Mouse (Mus musculus) heart, adult 2 months (tissue): ENCODE measurements around the gene Grxcr1. TPM values are rescaled to one million over a fixed set of nuclear protein-coding genes. Genes with fewer than 3 reads are reported as not detected.

Experiments
- DNase-seq, 2 experiments: peaks; one replicate each; pipeline ENCODE4 v3.0.0; 2021
- H3K27ac ChIP-seq: fragments of 200-600 bp; 2 replicates; pipeline ENCODE4 v1.8.1; 2022
- H3K27me3 ChIP-seq: fragments of 200-500 bp; 2 replicates; pipeline ENCODE4 v1.6.1; 2012; ENCODE audit warnings: mild to moderate bottlenecking, low read length, inconsistent platforms, mixed read lengths; ENCODE audit not compliant: control insufficient read depth, insufficient read depth
- H3K36me3 ChIP-seq: fragments of 200-500 bp; 2 replicates; pipeline ENCODE4 v1.6.1; 2012; ENCODE audit warnings: low read length, inconsistent platforms; ENCODE audit not compliant: control insufficient read depth, insufficient read depth
- H3K4me1 ChIP-seq: fragments of 200-500 bp; 2 replicates; pipeline ENCODE4 v1.6.1; 2011; ENCODE audit warnings: low read length; ENCODE audit not compliant: control insufficient read depth, insufficient read depth
- H3K4me3 ChIP-seq: fragments of 200-600 bp; 2 replicates; pipeline ENCODE4 v1.8.1; 2022
- H3K79me2 ChIP-seq: fragments of 200-500 bp; replicated peaks from 2 replicates; pipeline ENCODE4 v1.6.1; 2012; ENCODE audit warnings: mild to moderate bottlenecking, inconsistent platforms, low read length, moderate library complexity, mixed read lengths; ENCODE audit not compliant: control insufficient read depth, insufficient read depth
- H3K9ac ChIP-seq: fragments of 200-500 bp; 2 replicates; pipeline ENCODE4 v1.6.1; 2012; ENCODE audit warnings: low read depth, mild to moderate bottlenecking, control low read depth, inconsistent platforms, low read length, mixed read lengths
- CTCF ChIP-seq: fragments of 200-600 bp; IDR thresholded peaks from 2 replicates; pipeline ENCODE4 v1.8.1; 2022; ENCODE audit warnings: antibody characterized with exemption, mild to moderate bottlenecking, moderate library complexity
- EP300 ChIP-seq: fragments of 200-500 bp; IDR thresholded peaks from 2 replicates; pipeline ENCODE4 v1.6.1; 2011; ENCODE audit warnings: low read depth, low read length, control low read depth; ENCODE audit not compliant: insufficient read depth
- POLR2A ChIP-seq: fragments of 200-500 bp; IDR thresholded peaks from 2 replicates; pipeline ENCODE4 v1.6.1; 2011; ENCODE audit warnings: mild to moderate bottlenecking, low read depth, low read length, control low read depth; ENCODE audit not compliant: insufficient read depth
- WGBS: fragments of 180-500 bp; shearing (Covaris S2); methylation state at CpG from one replicate; pipeline ENCODE4 v1.1.7; 2018; 5-methylcytosine and 5-hydroxymethylcytosine counted together
- intact Hi-C: fragments of 180-260 bp; cut with DNase I; formaldehyde crosslinking; loops from one replicate; pipeline ENCODE4 v1.15.1; 2025
- polyA plus RNA-seq: library from polyadenylated mRNA; depleted of rRNA; stranded (reverse); fragments of >200 nt; gene quantifications from 2 replicates; pipeline ENCODE4 v1.2.3, GENCODE M21; 2012
- total RNA-seq, 2 experiments: library from RNA; stranded (reverse); gene quantifications; 2 replicates each; pipeline ENCODE4 v1.2.3; 2021

Gene Grxcr1
- total and polyA plus RNA-seq, 3 experiments: not detected

DNA sequence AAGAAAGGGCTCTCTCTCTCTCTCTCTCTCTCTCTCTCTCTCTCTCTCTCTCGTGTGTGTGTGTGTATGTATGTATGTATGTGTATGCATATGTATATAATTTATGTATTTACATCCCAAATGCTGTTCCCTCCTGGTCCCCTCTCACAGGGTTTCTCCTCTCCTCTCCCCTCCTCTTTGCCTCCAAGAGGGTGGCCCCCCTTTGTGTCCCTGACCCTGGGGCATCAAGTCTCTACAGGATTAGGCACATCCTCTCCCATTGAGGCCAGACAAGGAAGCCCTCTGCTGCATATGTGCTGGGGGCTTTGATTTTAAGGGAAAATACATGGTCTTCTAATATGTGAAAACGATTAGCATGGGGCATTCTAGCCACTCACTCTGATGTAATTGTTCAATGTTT, 61.5 kb downstream of the Grxcr1 start:
- Histone ChIP-seq H3K79me2 (no peaks in the 10 kb centered on the region), H3K4me3 (no peak overlapping the region), H3K36me3 (no peaks in the 10 kb centered on the region), H3K27me3 (no peaks in the 10 kb centered on the region), H3K9ac (no peak overlapping the region), H3K27ac (no peak overlapping the region), H3K4me1 (no peaks in the 10 kb centered on the region)
- intact Hi-C loops: no loop called here
- no peak for DNase-seq
- TF ChIP-seq EP300: no peak
- no peak for TF ChIP-seq CTCF
- TF ChIP-seq POLR2A: no peak
- WGBS: 43% methylated on average over 2 of the region's 2 CpGs

DNA sequence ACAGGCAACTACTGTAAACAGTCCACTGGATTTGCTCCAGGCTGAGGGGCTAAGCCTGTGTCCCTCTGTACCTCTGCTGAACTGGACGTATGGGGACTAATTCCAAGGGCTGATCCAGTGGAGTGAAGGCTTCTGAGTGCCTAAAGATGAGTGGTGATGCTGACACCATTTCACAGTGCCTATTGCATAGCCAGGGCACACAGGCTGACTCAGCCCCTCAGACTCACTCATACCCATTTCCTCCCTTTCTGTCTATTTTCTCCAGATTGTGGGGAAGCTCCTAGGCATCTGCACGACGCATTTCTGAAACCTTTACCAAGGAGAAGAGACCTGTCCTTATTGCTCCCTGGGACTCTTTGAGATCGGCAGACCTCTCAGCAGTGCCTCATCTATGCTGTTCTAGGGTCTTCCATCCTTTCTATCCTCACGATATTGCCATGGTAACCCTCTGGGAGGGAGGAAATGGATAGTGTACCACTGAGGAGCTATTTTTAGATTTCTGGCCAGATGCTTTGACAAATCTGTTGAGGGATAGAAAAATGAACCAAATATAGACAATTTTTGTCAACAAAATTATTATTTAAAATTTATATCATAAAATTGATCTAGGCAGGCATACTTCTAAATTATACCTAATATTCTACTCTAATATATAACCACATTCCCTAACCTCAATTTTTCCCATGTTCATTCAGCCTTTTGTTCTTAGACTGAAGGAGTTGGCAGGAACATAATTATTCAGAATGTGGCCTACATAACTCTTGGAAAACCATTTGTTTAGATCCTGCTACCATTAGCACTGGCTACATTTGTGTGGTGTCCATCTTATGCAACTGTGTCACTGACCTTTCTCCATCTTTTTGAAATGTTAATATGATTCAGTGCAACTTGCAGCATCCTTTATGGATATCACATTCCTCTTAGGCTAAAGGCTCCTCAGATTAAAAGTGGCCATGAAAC, 66.3 kb downstream of the Grxcr1 start:
- Histone ChIP-seq H3K9ac (no peak overlapping the region), H3K4me3 (no peak overlapping the region), H3K27me3 (no peaks in the 10 kb centered on the region), H3K4me1 (no peaks in the 10 kb centered on the region), H3K79me2 (no peaks in the 10 kb centered on the region), H3K27ac (no peak overlapping the region), H3K36me3 (no peaks in the 10 kb centered on the region)
- WGBS: 74% methylated on average over 5 of the region's 5 CpGs
- DNase-seq: no peak
- intact Hi-C loops: no loop called here
- no peak for TF ChIP-seq CTCF
- TF ChIP-seq EP300: no peak
- TF ChIP-seq POLR2A: no peak

DNA sequence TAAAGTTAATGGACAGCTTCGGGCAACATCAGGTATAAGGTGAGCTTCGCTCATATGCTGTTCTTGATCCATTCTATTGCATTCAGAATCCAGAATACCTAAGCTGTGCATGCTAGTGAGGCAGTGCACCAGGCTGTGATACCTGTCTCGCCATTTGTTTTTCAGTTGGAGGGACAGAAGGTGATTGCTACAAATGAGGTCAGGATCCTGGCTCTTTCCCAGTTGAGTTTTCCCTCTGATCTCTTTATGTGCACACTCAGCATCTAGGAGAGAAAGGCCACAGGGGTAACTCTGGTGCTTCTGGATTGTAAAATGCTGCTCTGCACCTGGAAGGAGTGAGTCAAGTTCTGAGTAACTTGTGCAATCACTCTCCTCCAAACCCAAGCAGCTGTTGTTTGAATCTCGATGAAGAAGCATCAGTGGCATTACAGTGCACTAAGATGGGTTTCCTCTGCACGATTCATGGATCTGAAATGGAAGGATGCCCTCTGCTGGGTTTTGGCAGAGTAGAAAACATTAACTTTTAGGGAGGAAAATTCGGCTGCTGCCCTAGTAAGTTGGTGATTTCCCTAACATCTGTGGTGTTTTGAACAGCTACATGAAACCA, 80.9 kb downstream of the Grxcr1 start:
- H3K4me1 ChIP-seq: no peaks in the 10 kb centered on the region
- H3K79me2 ChIP-seq: no peaks in the 10 kb centered on the region
- intact Hi-C loops: loop anchor here (10.0 kb wide), 1 partner anchor 358 kb away; no protein-coding TSS in a partner anchor
- no peak overlapping the region for H3K27ac ChIP-seq
- no peak overlapping the region for H3K4me3 ChIP-seq
- H3K27me3 ChIP-seq: no peaks in the 10 kb centered on the region
- H3K9ac ChIP-seq: no peak overlapping the region
- 52% methylated on average over 6 of the region's 6 CpGs for WGBS
- no peaks in the 10 kb centered on the region for H3K36me3 ChIP-seq
- DNase-seq: no peak
- TF ChIP-seq CTCF (peak; percentile 52), POLR2A (no peak), EP300 (no peak)

DNA sequence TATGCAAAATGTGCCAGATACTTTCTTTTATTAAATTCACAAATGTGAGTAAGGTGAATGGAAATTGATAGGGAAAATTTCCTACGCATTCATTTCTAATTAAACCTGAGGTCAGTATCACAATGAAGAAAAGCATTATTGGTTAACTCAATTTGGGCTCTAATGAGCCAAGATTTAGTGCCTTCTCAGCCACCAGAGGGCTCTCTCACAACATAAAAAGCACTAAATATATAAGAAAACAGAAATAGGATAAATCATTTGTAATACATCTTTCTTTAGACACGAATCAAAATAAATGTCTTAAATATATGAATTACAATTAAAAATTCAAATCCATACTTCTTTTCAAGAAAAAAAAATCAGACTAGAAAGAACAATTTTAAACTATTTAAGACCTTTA, 89.2 kb downstream of the Grxcr1 start:
- no peak overlapping the region for H3K9ac ChIP-seq
- H3K4me3 ChIP-seq: no peak overlapping the region
- H3K27me3 ChIP-seq: no peaks in the 10 kb centered on the region
- no peaks in the 10 kb centered on the region for H3K36me3 ChIP-seq
- H3K79me2 ChIP-seq: no peaks in the 10 kb centered on the region
- no peak overlapping the region for H3K27ac ChIP-seq
- no peaks in the 10 kb centered on the region for H3K4me1 ChIP-seq
- WGBS: 38% methylated on average over 2 of the region's 2 CpGs
- TF ChIP-seq POLR2A (no peak), CTCF (peak; percentile 54)
- DNase-seq: no peak
- intact Hi-C loops: no loop called here

DNA sequence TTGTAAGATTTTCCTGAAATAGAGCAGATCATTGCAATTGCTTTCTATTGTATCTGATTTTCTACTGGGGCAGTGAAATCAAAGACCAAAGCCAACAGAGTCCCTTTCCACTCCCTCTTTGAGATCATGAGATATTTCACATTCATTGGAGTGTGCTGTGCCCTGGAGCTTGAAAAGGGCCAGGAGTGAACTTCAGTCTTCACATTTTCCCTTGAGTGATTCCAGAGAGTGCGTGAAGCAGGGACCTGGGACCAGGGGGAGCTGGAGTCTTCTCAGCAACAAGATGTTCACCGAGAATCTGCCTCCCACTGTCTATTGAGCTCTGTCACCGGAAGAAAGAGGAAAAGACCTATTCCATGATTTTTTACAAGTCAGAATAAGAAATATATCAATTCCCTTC, 91.2 kb downstream of the Grxcr1 start:
- no peaks in the 10 kb centered on the region for H3K4me1 ChIP-seq
- H3K9ac ChIP-seq: no peak overlapping the region
- no peak overlapping the region for H3K4me3 ChIP-seq
- WGBS: 67% methylated on average over 3 of the region's 3 CpGs
- H3K27ac ChIP-seq: no peak overlapping the region
- TF ChIP-seq EP300 (no peak), POLR2A (no peak), CTCF (no peak)
- no peaks in the 10 kb centered on the region for H3K79me2 ChIP-seq
- DNase-seq: no peak
- no peaks in the 10 kb centered on the region for H3K27me3 ChIP-seq
- intact Hi-C loops: no loop called here
- H3K36me3 ChIP-seq: no peaks in the 10 kb centered on the region

DNA sequence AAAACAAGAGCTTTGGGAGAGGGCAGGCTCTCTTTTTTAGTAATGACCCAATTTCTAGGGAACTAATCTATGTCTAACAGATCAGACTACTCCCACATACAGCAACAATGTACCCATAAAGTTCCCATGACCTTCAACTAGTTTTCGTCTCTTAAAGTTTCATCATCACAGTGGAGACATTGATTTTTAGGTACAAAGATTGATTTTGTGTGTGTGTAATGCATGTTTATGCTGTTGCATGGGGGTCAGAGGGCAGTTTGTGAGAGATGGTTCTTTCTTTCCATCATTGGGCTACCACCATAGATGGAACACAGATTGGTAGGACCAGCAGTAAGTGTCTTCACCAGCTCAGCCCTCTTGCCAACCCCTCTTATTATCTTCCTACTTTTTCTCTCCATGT, 93.8 kb downstream of the Grxcr1 start:
- H3K79me2 ChIP-seq: no peaks in the 10 kb centered on the region
- TF ChIP-seq CTCF (no peak), POLR2A (no peak), EP300 (no peak)
- H3K36me3 ChIP-seq: no peaks in the 10 kb centered on the region
- intact Hi-C loops: no loop called here
- no peak overlapping the region for H3K9ac ChIP-seq
- DNase-seq: no peak
- no peaks in the 10 kb centered on the region for H3K4me1 ChIP-seq
- no peak overlapping the region for H3K27ac ChIP-seq
- no peaks in the 10 kb centered on the region for H3K27me3 ChIP-seq
- H3K4me3 ChIP-seq: no peak overlapping the region
- 90% methylated on average over 1 of the region's 1 CpGs for WGBS
